Mouse (Mus musculus) embryonic facial prominence, embryonic 13.5 days (tissue): ENCODE measurements around the gene Ipcef1. TPM values are rescaled to one million over a fixed set of nuclear protein-coding genes. Genes with fewer than 3 reads are reported as not detected.

Experiments used
- ATAC-seq: fragments of 200-750 bp; cut with Nextera tagmentation; 2 replicates; pipeline ENCODE4 v1.8.0; 2017; ENCODE audit warnings: low read depth; ENCODE audit not compliant: insufficient number of reproducible peaks, insufficient read depth, low FRiP score, low TSS enrichment
- H3K27ac ChIP-seq: fragments of 300-500 bp; sonication (generic); 2 replicates; pipeline ENCODE4 v1.5.1; 2015; ENCODE audit warnings: moderate library complexity, mild to moderate bottlenecking, inconsistent platforms
- H3K27me3 ChIP-seq: fragments of 300-500 bp; sonication (generic); 2 replicates; pipeline ENCODE4 v1.6.1; 2015; ENCODE audit warnings: mild to moderate bottlenecking, inconsistent platforms
- H3K36me3 ChIP-seq: fragments of 300-500 bp; sonication (generic); 2 replicates; pipeline ENCODE4 v1.6.1; 2015; ENCODE audit warnings: mild to moderate bottlenecking, inconsistent platforms
- H3K4me1 ChIP-seq: fragments of 300-500 bp; sonication (generic); 2 replicates; pipeline ENCODE4 v1.6.1; 2015; ENCODE audit warnings: inconsistent platforms
- H3K4me2 ChIP-seq: fragments of 300-500 bp; sonication (generic); 2 replicates; pipeline ENCODE4 v1.6.1; 2015; ENCODE audit warnings: moderate library complexity, mild to moderate bottlenecking, inconsistent platforms
- H3K4me3 ChIP-seq: fragments of 300-500 bp; sonication (generic); 2 replicates; pipeline ENCODE4 v1.5.1; 2015; ENCODE audit warnings: mild to moderate bottlenecking, inconsistent platforms
- H3K9ac ChIP-seq: fragments of 300-500 bp; sonication (generic); 2 replicates; pipeline ENCODE4 v1.6.1; 2015; ENCODE audit warnings: mild to moderate bottlenecking, inconsistent platforms
- H3K9me3 ChIP-seq: fragments of 300-500 bp; sonication (generic); 2 replicates; pipeline ENCODE4 v1.6.1; 2016; ENCODE audit warnings: inconsistent platforms
- WGBS: fragments of 180-500 bp; shearing (Covaris S2); methylation state at CpG from one replicate; pipeline ENCODE4 v1.1.7; 2015; ENCODE audit warnings: mixed read lengths; 5-methylcytosine and 5-hydroxymethylcytosine counted together
- polyA plus RNA-seq: library from polyadenylated mRNA; unstranded; fragments of >200 nt; fragmentation: Nextera tagmentation; extraction: Ambion mirVana; gene quantifications from 2 replicates; pipeline ENCODE4 v1.2.1, GENCODE M21; 2015

Gene Ipcef1
- polyA plus RNA-seq, 1 experiment from 2014 or later, result 0.48 TPM

- Histone ChIP-seq H3K4me3 (no peak overlapping the region), H3K36me3 (no peaks in the 10 kb centered on the region), H3K9me3 (no peaks in the 10 kb centered on the region), H3K4me2 (no peak overlapping the region), H3K9ac (no peak overlapping the region), H3K27me3 (no peaks in the 10 kb centered on the region), H3K27ac (no peak overlapping the region), H3K4me1 (no peaks in the 10 kb centered on the region)
- no peak for ATAC-seq
- WGBS, result 77% methylated on average over 9 of the region's 9 CpGs
Observed at GRCm38 (mm10) chr10:7063752-7064457, 11.6 kb upstream of the Ipcef1 start.

GRCm38 (mm10) chr10:7062993-7063392, 10.7 kb upstream of the Ipcef1 start:
- Histone ChIP-seq H3K4me3 (no peak overlapping the region), H3K4me1 (no peaks in the 10 kb centered on the region), H3K9ac (no peak overlapping the region), H3K4me2 (no peak overlapping the region), H3K9me3 (no peaks in the 10 kb centered on the region), H3K27me3 (no peaks in the 10 kb centered on the region), H3K27ac (no peak overlapping the region), H3K36me3 (no peaks in the 10 kb centered on the region)
- WGBS, result 88% methylated on average over 7 of the region's 7 CpGs
- ATAC-seq, result no peak

- Histone ChIP-seq H3K4me1 (no peaks in the 10 kb centered on the region), H3K4me3 (no peak overlapping the region), H3K9me3 (no peaks in the 10 kb centered on the region), H3K27me3 (no peaks in the 10 kb centered on the region), H3K9ac (no peak overlapping the region), H3K27ac (no peak overlapping the region), H3K36me3 (no peaks in the 10 kb centered on the region), H3K4me2 (no peak overlapping the region)
- 78% methylated on average over 5 of the region's 5 CpGs for WGBS
- no peak for ATAC-seq
Observed at GRCm38 (mm10) chr10:7060326-7060725, 8.0 kb upstream of the Ipcef1 start.

GRCm38 (mm10) chr10:7057546-7057945, 5.3 kb upstream of the Ipcef1 start:
- H3K36me3 ChIP-seq, result no peaks in the 10 kb centered on the region
- H3K9ac ChIP-seq, result no peak overlapping the region
- peaks cover 4% of the 10 kb centered on the region; the same call in 1 of the 2 replicates for H3K4me1 ChIP-seq
- WGBS, result 81% methylated on average over 1 of the region's 1 CpGs
- no peaks in the 10 kb centered on the region for H3K9me3 ChIP-seq
- no peaks in the 10 kb centered on the region for H3K27me3 ChIP-seq
- H3K4me2 ChIP-seq, result no peak overlapping the region
- H3K27ac ChIP-seq, result no peak overlapping the region
- ATAC-seq, result no peak
- no peak overlapping the region for H3K4me3 ChIP-seq

- 79% methylated on average over 6 of the region's 6 CpGs for WGBS
- no peaks in the 10 kb centered on the region for H3K36me3 ChIP-seq
- no peak overlapping the region for H3K4me2 ChIP-seq
- no peak overlapping the region for H3K9ac ChIP-seq
- H3K27me3 ChIP-seq, result no peaks in the 10 kb centered on the region
- no peak overlapping the region for H3K4me3 ChIP-seq
- no peak for ATAC-seq
- no peaks in the 10 kb centered on the region for H3K9me3 ChIP-seq
- H3K27ac ChIP-seq, result no peak overlapping the region
- H3K4me1 ChIP-seq, result peaks cover 8% of the 10 kb centered on the region; the same call in 1 of the 2 replicates
Observed at GRCm38 (mm10) chr10:7054560-7055205, 2.4 kb upstream of the Ipcef1 start.

- no peaks in the 10 kb centered on the region for H3K27me3 ChIP-seq
- H3K4me3 ChIP-seq, result no peak overlapping the region
- H3K9ac ChIP-seq, result no peak overlapping the region
- 74% methylated on average over 3 of the region's 3 CpGs for WGBS
- H3K4me1 ChIP-seq, result peaks cover 8% of the 10 kb centered on the region; the same call in 1 of the 2 replicates
- ATAC-seq, result no peak
- no peak overlapping the region for H3K4me2 ChIP-seq
- no peaks in the 10 kb centered on the region for H3K36me3 ChIP-seq
- no peak overlapping the region for H3K27ac ChIP-seq
- H3K9me3 ChIP-seq, result no peaks in the 10 kb centered on the region
Observed at GRCm38 (mm10) chr10:7049901-7050300, 2.4 kb downstream of the Ipcef1 start.

GRCm38 (mm10) chr10:7047919-7048291, 4.4 kb downstream of the Ipcef1 start:
- WGBS, result 62% methylated on average over 2 of the region's 2 CpGs
- ATAC-seq, result no peak
- H3K4me1 ChIP-seq, result peaks cover 7% of the 10 kb centered on the region; the same call in 1 of the 2 replicates

GRCm38 (mm10) chr10:7047288-7047918, 4.9 kb downstream of the Ipcef1 start:
- H3K4me1 ChIP-seq, result peaks cover 2% of the 10 kb centered on the region; the same call in 1 of the 2 replicates
- ATAC-seq, result no peak

More at GRCm38 (mm10) chr10:7047919-7048291, 4.4 kb downstream of the Ipcef1 start:
- Histone ChIP-seq H3K4me2 (no peak overlapping the region), H3K27me3 (no peaks in the 10 kb centered on the region), H3K27ac (no peak overlapping the region), H3K9ac (no peak overlapping the region), H3K9me3 (no peaks in the 10 kb centered on the region), H3K4me3 (no peak overlapping the region), H3K36me3 (no peaks in the 10 kb centered on the region)

GRCm38 (mm10) chr10:7043896-7044295, 8.4 kb downstream of the Ipcef1 start:
- no peak overlapping the region for H3K4me2 ChIP-seq
- ATAC-seq, result no peak
- H3K36me3 ChIP-seq, result no peaks in the 10 kb centered on the region
- H3K27me3 ChIP-seq, result no peaks in the 10 kb centered on the region
- 58% methylated on average over 5 of the region's 5 CpGs for WGBS
- no peak overlapping the region for H3K27ac ChIP-seq
- no peak overlapping the region for H3K4me3 ChIP-seq
- H3K4me1 ChIP-seq, result peaks cover 12% of the 10 kb centered on the region
- no peak overlapping the region for H3K9ac ChIP-seq
- no peaks in the 10 kb centered on the region for H3K9me3 ChIP-seq

More at GRCm38 (mm10) chr10:7047288-7047918, 4.9 kb downstream of the Ipcef1 start:
- Histone ChIP-seq H3K27me3 (no peaks in the 10 kb centered on the region), H3K36me3 (no peaks in the 10 kb centered on the region), H3K9me3 (no peaks in the 10 kb centered on the region), H3K27ac (no peak overlapping the region), H3K9ac (no peak overlapping the region), H3K4me3 (no peak overlapping the region), H3K4me2 (no peak overlapping the region)
- WGBS, result 34% methylated on average over 10 of the region's 10 CpGs

- H3K9me3 ChIP-seq, result no peaks in the 10 kb centered on the region
- H3K4me2 ChIP-seq, result no peak overlapping the region
- no peak overlapping the region for H3K4me3 ChIP-seq
- H3K27ac ChIP-seq, result no peak overlapping the region
- no peak overlapping the region for H3K9ac ChIP-seq
- no peak for ATAC-seq
- no peaks in the 10 kb centered on the region for H3K27me3 ChIP-seq
- no peaks in the 10 kb centered on the region for H3K36me3 ChIP-seq
- peaks cover 12% of the 10 kb centered on the region for H3K4me1 ChIP-seq
Observed at GRCm38 (mm10) chr10:7041032-7041431, 11.2 kb downstream of the Ipcef1 start.

GRCm38 (mm10) chr10:7037194-7037593, 15.1 kb downstream of the Ipcef1 start:
- H3K36me3 ChIP-seq, result no peaks in the 10 kb centered on the region
- H3K27me3 ChIP-seq, result no peaks in the 10 kb centered on the region
- ATAC-seq, result no peak
- WGBS, result 95% methylated on average over 5 of the region's 5 CpGs
- H3K9me3 ChIP-seq, result no peaks in the 10 kb centered on the region
- no peak overlapping the region for H3K9ac ChIP-seq
- H3K4me1 ChIP-seq, result peaks cover 18% of the 10 kb centered on the region
- no peak overlapping the region for H3K4me2 ChIP-seq
- no peak overlapping the region for H3K27ac ChIP-seq
- no peak overlapping the region for H3K4me3 ChIP-seq

- no peaks in the 10 kb centered on the region for H3K27me3 ChIP-seq
- no peak overlapping the region for H3K4me3 ChIP-seq
- WGBS, result 57% methylated on average over 12 of the region's 12 CpGs
- ATAC-seq, result peak; percentile 43; the same call in 1 of the 2 replicates
- peaks cover 19% of the 10 kb centered on the region for H3K4me1 ChIP-seq
- H3K4me2 ChIP-seq, result no peak overlapping the region
- H3K9me3 ChIP-seq, result no peaks in the 10 kb centered on the region
- H3K9ac ChIP-seq, result no peak overlapping the region
- H3K36me3 ChIP-seq, result no peaks in the 10 kb centered on the region
- no peak overlapping the region for H3K27ac ChIP-seq
Observed at GRCm38 (mm10) chr10:7035547-7035946, 16.7 kb downstream of the Ipcef1 start.
